Mouse (Mus musculus): Measurements from ENCODE around the gene S1pr4. TPM values are rescaled to one million over a fixed set of nuclear protein-coding genes. Genes with fewer than 3 reads are reported as not detected.

S1pr4 gene
- total RNA-seq, 2 experiments from 2014 or later = 0.96 to 1.2 TPM

- intact Hi-C loops (cut with DNase I) = no loop called here
- DNase-seq = no peak
Measured at GRCm38 (mm10) chr10:81523570-81523969, 23.6 kb upstream of the S1pr4 start.

DNA sequence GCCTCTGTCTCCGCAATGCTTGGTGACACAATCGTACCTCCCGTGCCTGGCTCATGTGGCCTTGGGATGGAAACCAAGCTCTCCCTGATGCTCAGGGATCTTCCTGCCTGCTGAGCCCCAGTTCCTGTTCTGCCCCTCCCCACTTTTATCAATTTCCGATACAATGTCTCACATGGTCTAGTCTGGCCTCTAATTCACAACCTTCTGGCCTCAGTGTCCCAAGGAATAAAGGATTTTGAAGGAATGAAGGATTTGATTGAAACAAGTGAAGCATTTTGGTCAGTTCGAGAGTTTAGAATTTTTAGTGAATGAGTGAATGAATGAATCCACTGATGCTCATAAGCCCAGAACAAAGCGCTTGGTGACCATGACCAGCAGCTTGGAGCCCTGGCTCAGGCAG is 23.2 kb upstream of the S1pr4 start:
- no peak for DNase-seq
- intact Hi-C loops (cut with DNase I) = no loop called here

DNA sequence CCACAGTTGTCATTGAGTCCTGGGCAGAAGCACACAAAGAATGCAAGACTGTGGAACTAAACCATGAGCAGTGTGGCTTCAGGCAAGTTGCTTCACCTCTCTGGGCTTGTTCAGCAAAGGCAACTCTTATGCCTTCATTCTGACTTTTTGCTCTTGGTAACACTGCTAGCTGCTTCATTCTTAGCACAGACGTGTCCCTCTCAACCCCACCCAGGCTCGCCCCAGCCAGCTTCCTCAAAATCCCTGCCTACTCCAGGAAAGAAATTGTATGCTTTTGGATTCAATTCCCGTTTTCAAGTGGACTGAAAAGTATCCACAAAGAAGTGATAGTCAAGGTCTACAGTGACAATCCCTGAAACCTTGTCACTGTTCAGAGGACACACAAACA is 20.0 kb upstream of the S1pr4 start:
- no peak for DNase-seq
- intact Hi-C loops (cut with DNase I) = no loop called here

- no peak for DNase-seq
- intact Hi-C loops (cut with DNase I) = no loop called here
Measured at GRCm38 (mm10) chr10:81519227-81519977, 19.5 kb upstream of the S1pr4 start.

DNA sequence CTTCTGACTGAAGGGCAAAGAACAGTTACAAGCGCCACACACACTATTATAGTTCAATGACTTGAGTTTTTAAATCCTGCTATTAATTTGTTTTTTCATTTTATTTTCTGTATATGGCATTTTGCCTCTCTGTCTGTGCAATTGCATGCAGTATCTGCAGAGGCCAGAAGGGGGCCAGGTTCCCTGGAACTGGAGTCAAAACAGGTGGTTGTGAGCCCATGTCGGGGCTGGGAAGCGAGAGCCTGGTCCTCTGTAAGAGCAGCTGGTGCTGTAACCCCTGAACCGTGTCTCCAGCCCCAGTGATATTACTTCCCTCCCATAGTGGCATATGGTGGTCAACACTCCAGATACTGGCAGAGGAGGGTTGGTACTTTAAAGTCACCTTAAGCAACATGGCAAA is 18.6 kb upstream of the S1pr4 start:
- intact Hi-C loops (cut with DNase I) = no loop called here
- DNase-seq = peak; percentile 73 to 81

- intact Hi-C loops (cut with DNase I) = no loop called here
- DNase-seq = no peak
Measured at GRCm38 (mm10) chr10:81517227-81517626, 17.3 kb upstream of the S1pr4 start.

DNA sequence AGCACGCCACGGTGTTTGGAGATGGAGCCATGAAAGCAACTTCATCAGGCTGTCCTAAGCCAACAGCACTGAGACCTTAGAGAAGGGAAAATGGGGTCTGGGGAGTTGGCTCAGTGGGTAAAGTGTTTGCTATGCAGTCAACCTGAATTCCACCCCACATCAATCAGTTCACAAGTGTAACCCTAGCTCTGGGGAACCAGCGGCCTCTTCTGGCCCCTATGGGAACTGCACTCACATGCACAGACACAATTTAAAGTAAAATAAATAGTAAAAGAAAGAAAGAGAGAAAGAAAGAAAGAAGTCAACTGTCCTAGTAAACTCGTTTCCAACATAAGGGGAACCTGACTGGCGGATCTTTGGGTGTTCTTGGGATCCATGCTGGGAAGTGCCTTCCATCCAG is 13.9 kb upstream of the S1pr4 start:
- intact Hi-C loops (cut with DNase I) = no loop called here

GRCm38 (mm10) chr10:81510246-81510810 is 10.4 kb upstream of the S1pr4 start:
- intact Hi-C loops (cut with DNase I) = no loop called here
- DNase-seq = no peak

More for the DNA sequence above, 13.9 kb upstream of the S1pr4 start:
- no peak for DNase-seq

GRCm38 (mm10) chr10:81507691-81508489 is 8.0 kb upstream of the S1pr4 start:
- no peak for DNase-seq
- intact Hi-C loops (cut with DNase I) = no loop called here

- DNase-seq = no peak
- intact Hi-C loops (cut with DNase I) = no loop called here
Measured at GRCm38 (mm10) chr10:81507095-81507494, 7.2 kb upstream of the S1pr4 start.

DNA sequence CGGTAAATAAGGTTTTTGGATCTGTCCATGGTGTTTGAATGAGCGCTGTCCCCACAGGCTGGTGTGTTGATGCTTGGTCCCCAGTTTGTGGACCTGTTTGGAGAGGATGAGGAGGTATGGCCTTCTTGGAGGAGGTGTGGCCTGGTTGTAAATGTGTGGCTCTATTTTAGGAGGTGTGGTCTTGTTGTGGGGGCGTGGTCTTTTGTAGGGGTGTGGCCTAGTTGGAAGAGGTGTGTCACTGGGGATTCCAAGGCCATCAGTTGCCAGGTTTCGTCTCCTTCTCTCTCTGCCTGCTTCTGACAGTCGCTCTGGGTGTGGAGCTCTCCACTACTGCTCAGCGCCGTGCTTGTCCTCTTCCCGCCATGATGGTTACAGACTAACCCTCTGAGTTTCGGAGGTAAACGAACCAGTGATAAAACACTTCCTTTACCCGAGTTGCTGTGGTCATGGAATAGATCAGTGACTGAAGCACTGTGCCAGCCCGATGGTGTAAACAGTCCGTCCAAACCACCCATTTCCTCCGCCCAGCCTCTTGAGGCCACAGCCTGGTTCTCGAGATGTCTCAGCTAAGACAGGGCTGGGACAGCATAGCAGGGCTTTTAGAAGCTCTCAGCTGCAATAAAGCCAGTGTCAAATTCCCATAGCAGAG is 5.2 kb upstream of the S1pr4 start:
- intact Hi-C loops (cut with DNase I) = no loop called here
- no peak for DNase-seq

- intact Hi-C loops (cut with DNase I) = loop anchor here (1.0 to 5.0 kb wide), 4 partner anchors 24 to 670 kb away; partner anchors contain the start of gene Tle6
- DNase-seq = peak; percentile 90 to 96
Measured at GRCm38 (mm10) chr10:81502658-81503057, 2.7 kb upstream of the S1pr4 start.

GRCm38 (mm10) chr10:81501863-81502262 is 1.9 kb upstream of the S1pr4 start:
- intact Hi-C loops (cut with DNase I) = loop anchor here (1.0 to 5.0 kb wide), 4 partner anchors 24 to 670 kb away; partner anchors contain the start of gene Tle6
- no peak for DNase-seq

DNA sequence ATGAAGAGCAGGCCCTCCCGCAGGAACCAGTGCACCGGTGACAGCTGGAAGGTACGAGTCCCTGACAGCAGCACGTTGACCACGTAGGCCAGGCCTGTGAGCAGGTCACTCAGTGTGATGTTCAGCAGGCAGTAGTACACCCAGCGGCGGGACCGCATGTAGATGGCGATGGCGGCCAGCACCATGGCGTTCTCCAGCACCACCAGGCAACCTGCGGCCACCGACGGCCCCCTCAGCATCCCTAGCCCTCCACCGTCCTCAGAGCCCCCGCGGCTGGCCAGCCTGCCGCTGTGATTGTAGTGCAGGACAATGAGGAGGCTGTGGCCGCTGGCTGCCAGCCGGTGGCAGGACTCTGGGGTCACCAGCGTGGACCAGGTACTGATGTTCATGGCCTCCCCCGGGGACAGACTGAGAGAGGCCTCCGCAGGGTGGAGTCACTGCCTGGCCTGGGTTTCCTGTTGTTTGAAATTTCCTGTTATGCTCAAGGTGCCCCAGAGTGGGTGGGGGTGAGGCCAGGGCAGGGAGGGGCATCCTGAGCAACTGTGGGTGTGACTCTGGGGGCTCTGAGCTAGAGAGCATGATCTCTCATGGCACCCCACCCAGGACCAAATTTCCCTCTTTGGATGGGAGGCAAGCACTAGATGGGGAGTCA is 556 bp downstream of the S1pr4 start:
- no peak for DNase-seq
- intact Hi-C loops (cut with DNase I) = no loop called here

DNA sequence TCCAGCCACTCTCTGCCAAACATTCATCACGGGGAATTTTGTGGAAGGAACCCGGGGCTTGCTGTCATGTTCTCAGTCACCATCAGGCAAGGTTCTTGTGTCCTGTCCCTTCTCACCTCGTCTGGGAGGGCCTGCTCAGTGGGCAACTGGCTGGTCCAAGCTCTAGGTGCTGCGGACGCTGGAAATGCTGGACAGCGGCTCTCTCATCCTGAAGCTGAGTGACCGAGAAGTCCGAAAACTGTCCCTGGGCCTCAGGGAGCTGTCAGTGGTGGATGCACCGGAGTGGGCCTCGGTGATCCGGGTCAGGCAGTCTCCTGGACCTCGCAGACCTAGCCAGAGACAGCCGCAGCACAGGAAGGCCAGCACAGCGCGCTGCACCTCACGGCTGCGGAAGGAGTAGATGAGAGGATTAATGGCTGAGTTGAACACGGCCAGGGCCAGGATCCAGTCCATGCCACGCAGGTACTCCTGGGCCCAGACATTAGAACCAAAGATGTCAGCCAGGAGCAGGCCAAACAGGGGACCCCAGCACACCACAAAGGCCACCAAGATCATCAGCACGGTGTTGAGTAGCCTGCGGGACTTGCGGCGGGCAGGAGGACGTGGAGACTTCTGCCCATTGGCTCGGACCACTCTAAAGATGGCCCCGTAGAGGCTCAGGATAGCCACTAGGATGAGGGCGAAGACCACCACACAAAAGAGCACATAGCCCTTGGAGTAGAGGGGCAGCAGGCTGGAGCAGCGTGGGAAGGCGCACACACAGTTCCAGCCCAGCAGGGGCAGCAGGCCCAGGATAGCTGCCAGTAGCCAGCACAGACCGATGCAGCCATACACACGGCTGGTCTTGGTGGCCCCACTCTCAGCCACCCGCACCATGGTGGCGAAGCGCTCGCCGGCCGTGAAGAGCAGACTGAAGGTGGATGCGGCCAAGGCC is 1.3 kb downstream of the S1pr4 start:
- DNase-seq = no peak
- intact Hi-C loops (cut with DNase I) = no loop called here

- no peak for DNase-seq
Measured at GRCm38 (mm10) chr10:81497401-81498270, 2.3 kb downstream of the S1pr4 start.

DNA sequence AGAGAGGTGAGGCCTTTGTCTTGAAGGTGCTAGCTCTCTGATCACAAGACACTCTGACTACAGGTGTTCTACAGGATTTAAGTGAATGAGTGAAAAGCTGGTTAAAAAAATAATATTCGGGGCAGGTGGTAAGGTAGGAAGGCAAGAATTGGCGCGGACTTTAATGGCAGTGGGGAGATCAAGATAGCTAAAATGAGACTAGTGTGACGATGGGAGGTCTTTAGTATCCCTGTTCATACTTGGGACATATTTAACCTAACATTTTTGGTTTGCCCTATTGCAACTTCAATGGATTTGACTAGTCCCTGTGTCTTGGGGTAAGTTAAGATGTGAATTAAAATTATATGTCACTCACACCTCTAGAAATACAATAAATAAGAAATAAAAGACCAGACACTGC is 3.0 kb downstream of the S1pr4 start:
- intact Hi-C loops (cut with DNase I) = no loop called here
- no peak for DNase-seq

More at GRCm38 (mm10) chr10:81497401-81498270, 2.3 kb downstream of the S1pr4 start:
- intact Hi-C loops (cut with DNase I) = no loop called here

- intact Hi-C loops (cut with DNase I) = no loop called here
- DNase-seq = peak; percentile 96 to 99
Measured at GRCm38 (mm10) chr10:81496264-81496901, 3.5 kb downstream of the S1pr4 start, which contains the start of gene Ncln. Ncln (minus strand) TSS chr10:81496392.
